Mouse (Mus musculus) cerebellum, adult 2 months (tissue): ENCODE measurements around the gene Rif1. TPM values are rescaled to one million over a fixed set of nuclear protein-coding genes. Genes with fewer than 3 reads are reported as not detected.
"Not testable (repeated sequence)": the region's sequence is repeated elsewhere in the genome, so short reads cannot be mapped to it uniquely, and the experiment has no call there.

Source experiments
- DNase-seq, 2 experiments: peaks; one replicate each; pipeline ENCODE4 v3.0.0; 2021
- H3K27ac ChIP-seq: fragments of 200-500 bp; 2 replicates; pipeline ENCODE4 v1.5.1; 2012; ENCODE audit warnings: low read length, control low read depth, inconsistent platforms; ENCODE audit not compliant: insufficient read depth
- H3K27me3 ChIP-seq: fragments of 200-500 bp; 2 replicates; pipeline ENCODE4 v1.6.1; 2012; ENCODE audit warnings: inconsistent platforms, mild to moderate bottlenecking, low read length, moderate library complexity; ENCODE audit not compliant: control insufficient read depth, insufficient read depth
- H3K4me1 ChIP-seq: fragments of 200-500 bp; 2 replicates; pipeline ENCODE4 v1.6.1; 2011; ENCODE audit warnings: low read length; ENCODE audit not compliant: control insufficient read depth, insufficient read depth
- H3K4me3 ChIP-seq: fragments of 200-500 bp; replicated peaks from 2 replicates; pipeline ENCODE3; 2011; ENCODE audit warnings: mild to moderate bottlenecking, low read depth, low read length, control low read depth; ENCODE audit not compliant: insufficient read depth
- CTCF ChIP-seq: fragments of 200-500 bp; IDR thresholded peaks from 2 replicates; pipeline ENCODE4 v1.5.1; 2011; ENCODE audit warnings: low read depth, mild to moderate bottlenecking, control low read depth, low read length, moderate library complexity, borderline replicate concordance; ENCODE audit not compliant: insufficient read depth
- POLR2A ChIP-seq: fragments of 200-500 bp; IDR thresholded peaks from 2 replicates; pipeline ENCODE4 v1.6.1; 2011; ENCODE audit warnings: low read length, control low read depth, borderline replicate concordance; ENCODE audit not compliant: insufficient read depth
- WGBS: fragments of 180-500 bp; shearing (Covaris S2); methylation state at CpG from one replicate; pipeline ENCODE4 v1.1.7; 2018; 5-methylcytosine and 5-hydroxymethylcytosine counted together
- polyA plus RNA-seq: library from polyadenylated mRNA; depleted of rRNA; stranded (reverse); fragments of >200 nt; gene quantifications from 2 replicates; pipeline ENCODE4 v1.2.3, GENCODE M21; 2012

Gene Rif1
- polyA plus RNA-seq, 1 experiment = 33.7 TPM

GRCm38 (mm10) chr2:52073141-52073904 lies 691 bp downstream of the Rif1 start:
- Histone ChIP-seq H3K4me3 (peak overlapping the region; percentile 96), H3K4me1 (peaks cover 8% of the 10 kb centered on the region; the same call in 1 of the 2 replicates), H3K27me3 (no peaks in the 10 kb centered on the region), H3K27ac (peak overlapping the region; percentile 96)
- TF ChIP-seq CTCF (no peak), POLR2A (no peak)
- DNase-seq = no peak
- 1% methylated on average over 56 of the region's 56 CpGs for WGBS

- DNase-seq = peak in 1 of 2 experiments; percentile 30
- H3K27me3 ChIP-seq = no peaks in the 10 kb centered on the region
- peaks cover 10% of the 10 kb centered on the region for H3K4me1 ChIP-seq
- no peak overlapping the region for H3K4me3 ChIP-seq
- H3K27ac ChIP-seq = peak overlapping the region; percentile 81; the same call in 1 of the 2 replicates
- 14% methylated on average over 2 of the region's 2 CpGs for WGBS
- TF ChIP-seq POLR2A (no peak), CTCF (no peak)
These were observed 6.0 kb downstream of the Rif1 start for GRCm38 (mm10) chr2:52078666-52079065.

DNA sequence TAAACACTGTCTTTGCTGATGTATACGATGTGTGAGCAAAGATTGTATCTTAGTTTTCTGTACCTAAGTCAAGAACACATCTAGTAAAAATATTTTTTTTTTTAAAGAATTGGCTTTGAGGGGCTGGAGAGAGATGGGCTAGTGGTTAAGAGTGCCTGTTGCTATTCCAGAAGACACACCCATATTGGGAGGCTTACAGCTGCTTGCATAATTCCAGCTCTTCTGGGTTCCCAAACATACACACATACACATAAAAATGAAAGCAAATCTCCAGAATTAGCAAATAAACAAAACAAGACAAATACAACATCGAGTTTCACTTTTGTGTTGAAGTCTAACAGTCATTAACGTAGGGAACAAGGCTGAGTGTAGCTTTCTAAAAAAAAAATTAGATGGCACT lies 11.4 kb downstream of the Rif1 start:
- WGBS = 91% methylated on average over 3 of the region's 3 CpGs
- peaks cover 10% of the 10 kb centered on the region; the same call in 1 of the 2 replicates for H3K4me1 ChIP-seq
- no peaks in the 10 kb centered on the region for H3K27me3 ChIP-seq
- DNase-seq = no peak
- H3K27ac ChIP-seq = no peak overlapping the region
- TF ChIP-seq CTCF = no peak
- TF ChIP-seq POLR2A = no peak
- H3K4me3 ChIP-seq = no peak overlapping the region

DNA sequence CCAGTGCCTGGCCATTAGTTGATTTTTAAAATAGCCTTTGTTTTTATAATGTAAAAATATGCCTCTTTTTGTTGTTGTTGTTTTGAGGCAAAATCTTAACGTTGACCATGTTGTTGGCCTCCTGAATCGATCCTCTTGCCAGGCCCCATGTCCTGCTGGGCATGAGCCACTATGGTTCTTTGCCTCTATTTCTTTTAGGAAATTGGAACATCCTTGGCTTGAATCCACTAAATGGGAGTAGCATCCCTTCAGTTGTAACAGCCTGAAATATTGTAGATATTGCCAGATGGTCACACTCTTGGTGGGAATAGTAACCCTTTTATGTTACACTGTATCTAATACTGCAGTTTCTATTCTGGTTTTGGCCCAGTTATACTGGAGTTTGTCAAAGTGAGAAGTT lies 11.9 kb downstream of the Rif1 start:
- peak; percentile 76 to 93 for DNase-seq
- Histone ChIP-seq H3K27me3 (no peaks in the 10 kb centered on the region), H3K4me3 (no peak overlapping the region), H3K4me1 (peaks cover 10% of the 10 kb centered on the region; the same call in 1 of the 2 replicates), H3K27ac (no peak overlapping the region; the same call in 1 of the 2 replicates)
- WGBS = 5% methylated on average over 2 of the region's 2 CpGs
- TF ChIP-seq CTCF (no peak), POLR2A (no peak)

DNA sequence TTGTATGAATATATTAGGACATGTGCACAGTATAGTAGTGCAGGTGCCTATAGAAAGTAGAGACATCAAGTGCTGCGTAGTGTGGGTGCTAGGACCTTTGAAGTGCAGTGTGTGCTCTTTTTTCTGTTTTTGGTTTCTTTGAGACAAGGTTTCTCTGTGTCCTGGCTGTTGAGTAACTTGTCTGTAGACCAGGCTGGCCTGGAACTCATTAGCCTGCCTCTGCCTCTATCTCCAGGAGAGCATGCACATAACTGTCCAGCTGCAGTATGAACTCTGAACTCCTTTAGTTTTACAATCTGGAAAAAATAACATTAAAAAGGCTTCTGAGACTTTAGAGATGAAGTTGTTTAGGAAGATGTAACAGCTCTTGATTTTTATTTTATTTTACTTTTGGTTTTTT lies 41.5 kb downstream of the Rif1 start:
- WGBS = 89% methylated on average over 1 of the region's 1 CpGs

DNA sequence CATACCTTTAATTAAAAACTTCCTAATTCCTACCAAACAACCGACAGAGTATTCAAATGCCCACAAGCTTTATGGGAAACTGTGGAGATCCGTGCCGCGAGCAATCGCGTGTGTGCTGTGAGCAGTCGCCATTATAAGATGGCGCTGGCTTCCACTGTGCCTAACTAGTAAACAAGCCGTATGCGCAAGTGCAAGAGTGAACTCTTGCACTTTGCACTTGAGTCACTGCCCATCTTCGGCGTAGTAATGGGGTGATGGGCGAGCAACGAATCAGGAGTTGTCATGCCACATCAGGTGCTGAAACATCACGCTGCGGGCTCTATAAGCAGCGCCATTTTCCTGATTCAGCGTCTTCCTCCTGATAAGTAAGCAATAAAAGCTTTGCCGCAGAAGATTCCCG lies 58.7 kb downstream of the Rif1 start:
- DNase-seq, H3K4me1 ChIP-seq, H3K27ac ChIP-seq, H3K27me3 ChIP-seq, H3K4me3 ChIP-seq: not testable (repeated sequence)
- WGBS = 97% methylated on average over 20 of the region's 20 CpGs

More for the DNA sequence above, 41.5 kb downstream of the Rif1 start:
- Histone ChIP-seq H3K4me3 (no peak overlapping the region), H3K27me3 (no peaks in the 10 kb centered on the region), H3K27ac (no peak overlapping the region), H3K4me1 (peaks cover 3% of the 10 kb centered on the region; the same call in 1 of the 2 replicates)
- no peak for DNase-seq
- TF ChIP-seq POLR2A (no peak), CTCF (no peak)

DNA sequence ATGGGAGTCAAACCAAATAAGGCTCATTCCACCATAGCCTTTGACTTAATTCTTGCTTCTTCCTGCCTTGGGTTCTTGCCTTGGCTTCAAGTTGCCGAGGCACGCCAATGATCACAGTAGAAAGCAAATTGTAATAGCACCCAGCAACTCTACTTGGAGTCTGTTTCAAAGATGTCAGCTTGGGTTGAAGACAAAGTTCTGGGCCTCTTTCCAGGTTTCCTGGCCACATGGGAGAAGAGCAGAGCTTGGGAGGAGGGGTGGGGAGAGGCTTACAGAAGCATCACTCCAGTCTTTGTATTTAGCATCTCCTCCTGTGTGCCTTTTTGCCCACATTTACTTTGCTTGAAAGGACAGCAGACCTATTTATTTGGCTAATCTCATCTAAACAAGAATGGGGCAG lies 60.7 kb downstream of the Rif1 start:
- TF ChIP-seq CTCF (no peak), POLR2A (no peak)
- Histone ChIP-seq H3K27ac (no peak overlapping the region), H3K4me3 (no peak overlapping the region), H3K27me3 (no peaks in the 10 kb centered on the region), H3K4me1 (peaks cover 3% of the 10 kb centered on the region; the same call in 1 of the 2 replicates)
- DNase-seq = peak in 1 of 2 experiments; percentile 50
- 73% methylated on average over 2 of the region's 2 CpGs for WGBS

GRCm38 (mm10) chr2:52153064-52153463 lies 80.4 kb downstream of the Rif1 start:
- peak in 1 of 2 experiments; percentile 53 for DNase-seq
- TF ChIP-seq CTCF (no peak), POLR2A (no peak)
- Histone ChIP-seq H3K4me1 (peaks cover 4% of the 10 kb centered on the region; the same call in 1 of the 2 replicates), H3K27me3 (no peaks in the 10 kb centered on the region), H3K4me3 (no peak overlapping the region), H3K27ac (no peak overlapping the region)
- WGBS = 15% methylated on average over 3 of the region's 3 CpGs
